ENCODE assay signal across 12 mouse cellular contexts in genomic region chr2:174848981-174849681, GRCm38 (mm10).
A peak's percentile ranks its signal among the peaks of the same experiment; 100 is the strongest.
DNase-seq lines count a peak whose midpoint lies in the region; ATAC-seq lines count a peak whose summit lies in the region.
"Had no signal": no experiment of that assay in that cellular context is flagged by ENCODE, and none has a peak within 500 bp of the region (broad histone marks: within the 10 kb centered on the region; RNA-seq: fewer than 3 reads in every experiment).

No protein-coding gene starts in this region.

- H3K27me3 ChIP-seq in lung, embryonic 15.5 days, result no peaks in the 10 kb centered on the region
- no peaks in the 10 kb centered on the region for H3K27me3 ChIP-seq in forebrain, embryonic 15.5 days
- no peaks in the 10 kb centered on the region for H3K27me3 ChIP-seq in limb, embryonic 15.5 days
- H3K27me3 ChIP-seq in stomach, embryonic 15.5 days (replicated peaks), result no peaks in the 10 kb centered on the region

- no peak for DNase-seq in lung, postnatal 14 days
- no peak for DNase-seq in layer of hippocampus, adult 9-10 months (ENCODE audit: low spot score)
- DNase-seq in urinary bladder, postnatal 4 days (ENCODE audit: low spot score in 2 of 2), result no peak
- DNase-seq: cerebellum, adult 11-12 months; kidney, postnatal 25 days; thymus, postnatal 36 days had no signal

- peaks cover 27% of the 10 kb centered on the region for H3K4me1 ChIP-seq in lung, embryonic 15.5 days
- H3K4me1 ChIP-seq in forebrain, embryonic 15.5 days, result peaks cover 9% of the 10 kb centered on the region; the same call in 1 of the 2 replicates
- peaks cover 34% of the 10 kb centered on the region for H3K4me1 ChIP-seq in limb, embryonic 15.5 days
- H3K4me1 ChIP-seq in stomach, embryonic 15.5 days, result peaks cover 4% of the 10 kb centered on the region; the same call in 1 of the 2 replicates

- H3K36me3 ChIP-seq in lung, embryonic 15.5 days, result no peaks in the 10 kb centered on the region
- H3K36me3 ChIP-seq in forebrain, embryonic 15.5 days, result no peaks in the 10 kb centered on the region
- H3K36me3 ChIP-seq in limb, embryonic 15.5 days, result no peaks in the 10 kb centered on the region
- H3K36me3 ChIP-seq in stomach, embryonic 15.5 days, result no peaks in the 10 kb centered on the region
- H3K36me3 ChIP-seq: heart, embryonic 12.5 days had no signal

- H3K9me3 ChIP-seq in lung, embryonic 15.5 days, result no peaks in the 10 kb centered on the region
- H3K9me3 ChIP-seq in forebrain, embryonic 15.5 days, result no peaks in the 10 kb centered on the region
- no peaks in the 10 kb centered on the region for H3K9me3 ChIP-seq in limb, embryonic 15.5 days
- H3K9me3 ChIP-seq in stomach, embryonic 15.5 days, result no peaks in the 10 kb centered on the region
- H3K9me3 ChIP-seq: heart, embryonic 12.5 days had no signal

- 35% methylated on average over 16 of the region's 16 CpGs for WGBS in lung, embryonic 15.5 days
- WGBS in forebrain, embryonic 15.5 days, result 34% methylated on average over 16 of the region's 16 CpGs
- WGBS in limb, embryonic 15.5 days, result 19% methylated on average over 16 of the region's 16 CpGs
- 34% methylated on average over 16 of the region's 16 CpGs for WGBS in stomach, embryonic 15.5 days

- H3K9ac ChIP-seq in lung, embryonic 15.5 days, result no peak overlapping the region
- H3K9ac ChIP-seq in forebrain, embryonic 15.5 days (replicated peaks), result no peak overlapping the region
- no peak overlapping the region for H3K9ac ChIP-seq in limb, embryonic 15.5 days
- no peak overlapping the region for H3K9ac ChIP-seq in stomach, embryonic 15.5 days
- H3K9ac ChIP-seq: heart, embryonic 12.5 days had no signal

- no peak overlapping the region for H3K4me3 ChIP-seq in lung, embryonic 15.5 days
- H3K4me3 ChIP-seq in forebrain, embryonic 15.5 days, result no peak overlapping the region
- no peak overlapping the region for H3K4me3 ChIP-seq in limb, embryonic 15.5 days
- H3K4me3 ChIP-seq in stomach, embryonic 15.5 days (replicated peaks), result no peak overlapping the region
- H3K4me3 ChIP-seq: heart, embryonic 12.5 days had no signal

- no peak for ATAC-seq in lung, embryonic 15.5 days (ENCODE audit: borderline replicate concordance, extremely low read depth, low FRiP score, low TSS enrichment)
- ATAC-seq in forebrain, embryonic 15.5 days (replicated peaks), result peak; percentile 44; the same call in 1 of the 2 replicates
- peak; percentile 46; the same call in 1 of the 2 replicates for ATAC-seq in limb, embryonic 15.5 days (ENCODE audit: insufficient number of reproducible peaks, low FRiP score, low TSS enrichment, low read depth)
- ATAC-seq in stomach, embryonic 15.5 days (ENCODE audit: insufficient read depth, low FRiP score, low read depth), result peak; percentile 63; the same call in 1 of the 2 replicates
- no peak for ATAC-seq in erythroid progenitor cell, adult 5-6 weeks (replicated peaks; ENCODE audit: low FRiP score, poor library complexity, severe bottlenecking)

- peak overlapping the region; percentile 70 for H3K27ac ChIP-seq in lung, embryonic 15.5 days
- H3K27ac ChIP-seq in forebrain, embryonic 15.5 days (replicated peaks), result no peak overlapping the region
- H3K27ac ChIP-seq in limb, embryonic 15.5 days, result peak overlapping the region; percentile 81
- peak overlapping the region; percentile 63 for H3K27ac ChIP-seq in stomach, embryonic 15.5 days

- no peak overlapping the region for H3K4me2 ChIP-seq in lung, embryonic 15.5 days
- no peak overlapping the region for H3K4me2 ChIP-seq in forebrain, embryonic 15.5 days (replicated peaks)
- no peak overlapping the region for H3K4me2 ChIP-seq in limb, embryonic 15.5 days
- no peak overlapping the region for H3K4me2 ChIP-seq in stomach, embryonic 15.5 days
- H3K4me2 ChIP-seq: heart, embryonic 12.5 days had no signal

Comparison
In these comparisons a context has a peak if more than half of its experiments do, and no peak if none do; other contexts are left out.
1. ATAC-seq: peak in forebrain, embryonic 15.5 days (single experiment), limb, embryonic 15.5 days (single experiment) and stomach, embryonic 15.5 days (single experiment); none in lung, embryonic 15.5 days (single experiment) and erythroid progenitor cell, adult 5-6 weeks (single experiment).